Mouse (Mus musculus): ENCODE results near the gene Dnah12. TPM values are rescaled to one million over a fixed set of nuclear protein-coding genes. Genes with fewer than 3 reads are reported as not detected.

Gene Dnah12
- polyA plus RNA-seq, 1 experiment, result not detected

- no peak for TF ChIP-seq TCF12 (IDR thresholded peaks at IDR 0.05; ENCODE audit: insufficient read depth, poor library complexity, severe bottlenecking)
- no peak for TF ChIP-seq MYOG (IDR thresholded peaks at IDR 0.05; ENCODE audit: control insufficient read depth in 1 of 3, insufficient read depth in 1 of 3, insufficient read length in 2 of 3, low read depth in 2 of 3)
- TF ChIP-seq MAX (IDR thresholded peaks at IDR 0.05; ENCODE audit: low read depth), result no peak
- TF ChIP-seq USF1 (IDR thresholded peaks at IDR 0.05; ENCODE audit: low read depth), result no peak
- no peak for TF ChIP-seq POLR2A (IDR thresholded peaks at IDR 0.05; ENCODE audit: insufficient read length, low read depth)
- no peak for TF ChIP-seq REST (IDR thresholded peaks at IDR 0.05; ENCODE audit: insufficient read depth, insufficient read length)
- TF ChIP-seq CEBPB (IDR thresholded peaks at IDR 0.05; ENCODE audit: insufficient read depth, poor library complexity, severe bottlenecking), result no peak
- TF ChIP-seq SRF (IDR thresholded peaks at IDR 0.05; ENCODE audit: control insufficient read depth, insufficient read length, low read depth), result no peak
- no peak for TF ChIP-seq E2F4 (IDR thresholded peaks at IDR 0.05; ENCODE audit: insufficient read depth)
- TF ChIP-seq MYOD1 (IDR thresholded peaks at IDR 0.05; ENCODE audit: control insufficient read depth in 1 of 3, insufficient read length in 2 of 3, low read depth in 2 of 3), result no peak
- TF ChIP-seq POLR2AphosphoS2 (IDR thresholded peaks at IDR 0.05; ENCODE audit: insufficient read length, low read depth), result no peak
- TF ChIP-seq TCF3 (IDR thresholded peaks at IDR 0.05; ENCODE audit: insufficient read length, low read depth), result no peak
- Histone ChIP-seq H3K79me2 (ENCODE audit: control insufficient read depth, insufficient read depth) (no peaks in the 10 kb centered on the region), H3K4me3 (no peak overlapping the region), H3K27me3 (ENCODE audit: control insufficient read depth, insufficient read depth, insufficient read length) (no peaks in the 10 kb centered on the region), H3K36me3 (ENCODE audit: control insufficient read depth, insufficient read depth) (no peaks in the 10 kb centered on the region), H3K4me2 (ENCODE audit: low read depth) (no peak overlapping the region), H3ac (ENCODE audit: control insufficient read depth, insufficient read length) (no peak overlapping the region)
Observed at GRCm38 (mm10) chr14:26867356-26867755, 174.3 kb downstream of the Dnah12 start.

GRCm38 (mm10) chr14:26868299-26868698 lies 175.2 kb downstream of the Dnah12 start:
- Histone ChIP-seq H3K79me2 (ENCODE audit: control insufficient read depth, insufficient read depth) (no peaks in the 10 kb centered on the region), H3K27me3 (ENCODE audit: control insufficient read depth, insufficient read depth, insufficient read length) (no peaks in the 10 kb centered on the region), H3ac (ENCODE audit: control insufficient read depth, insufficient read length) (no peak overlapping the region), H3K4me3 (no peak overlapping the region), H3K4me2 (ENCODE audit: low read depth) (no peak overlapping the region), H3K36me3 (ENCODE audit: control insufficient read depth, insufficient read depth) (no peaks in the 10 kb centered on the region)
- TF ChIP-seq MYOG (IDR thresholded peaks at IDR 0.05; ENCODE audit: control insufficient read depth in 1 of 3, insufficient read depth in 1 of 3, insufficient read length in 2 of 3, low read depth in 2 of 3) (no peak), CEBPB (IDR thresholded peaks at IDR 0.05; ENCODE audit: insufficient read depth, poor library complexity, severe bottlenecking) (no peak), MYOD1 (IDR thresholded peaks at IDR 0.05; ENCODE audit: control insufficient read depth in 1 of 3, insufficient read length in 2 of 3, low read depth in 2 of 3) (no peak), SRF (IDR thresholded peaks at IDR 0.05; ENCODE audit: control insufficient read depth, insufficient read length, low read depth) (no peak), TCF3 (IDR thresholded peaks at IDR 0.05; ENCODE audit: insufficient read length, low read depth) (no peak), E2F4 (IDR thresholded peaks at IDR 0.05; ENCODE audit: insufficient read depth) (no peak), POLR2A (IDR thresholded peaks at IDR 0.05; ENCODE audit: insufficient read length, low read depth) (no peak), MAX (IDR thresholded peaks at IDR 0.05; ENCODE audit: low read depth) (no peak), USF1 (IDR thresholded peaks at IDR 0.05; ENCODE audit: low read depth) (no peak), REST (IDR thresholded peaks at IDR 0.05; ENCODE audit: insufficient read depth, insufficient read length) (no peak), TCF12 (IDR thresholded peaks at IDR 0.05; ENCODE audit: insufficient read depth, poor library complexity, severe bottlenecking) (no peak)

DNA sequence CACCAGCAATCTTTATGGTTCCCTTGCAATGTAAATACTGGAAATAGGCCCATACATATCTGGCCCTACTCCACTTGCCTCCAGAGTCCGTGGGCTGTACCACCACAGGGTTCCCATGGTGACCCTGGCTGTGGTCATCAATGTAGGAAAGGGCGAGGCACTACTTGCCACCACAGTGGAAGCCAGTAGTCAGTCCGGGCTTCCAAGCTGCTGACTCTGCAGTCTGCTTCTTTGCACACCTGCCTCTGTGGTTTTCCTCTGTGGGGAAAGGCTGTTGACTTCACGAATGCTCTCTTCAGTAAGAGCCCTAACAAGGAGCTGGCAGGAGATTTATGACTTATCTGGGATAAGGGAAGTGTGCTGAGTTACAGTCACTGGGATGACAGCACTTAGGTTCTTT lies 185.7 kb downstream of the Dnah12 start:
- TF ChIP-seq USF1 (IDR thresholded peaks at IDR 0.05; ENCODE audit: low read depth), result no peak
- TF ChIP-seq POLR2AphosphoS2 (IDR thresholded peaks at IDR 0.05; ENCODE audit: insufficient read length, low read depth), result no peak
- TF ChIP-seq MYOD1 (IDR thresholded peaks at IDR 0.05; ENCODE audit: control insufficient read depth in 1 of 3, insufficient read length in 2 of 3, low read depth in 2 of 3), result peak in 2 of 3 experiments; percentile 20 to 62
- no peak for TF ChIP-seq CEBPB (IDR thresholded peaks at IDR 0.05; ENCODE audit: insufficient read depth, poor library complexity, severe bottlenecking)
- peak in 1 of 3 experiments; percentile 65 for TF ChIP-seq MYOG (IDR thresholded peaks at IDR 0.05; ENCODE audit: control insufficient read depth in 1 of 3, insufficient read depth in 1 of 3, insufficient read length in 2 of 3, low read depth in 2 of 3)
- no peak for TF ChIP-seq POLR2A (IDR thresholded peaks at IDR 0.05; ENCODE audit: insufficient read length, low read depth)
- Histone ChIP-seq H3K36me3 (ENCODE audit: control insufficient read depth, insufficient read depth) (no peaks in the 10 kb centered on the region), H3K4me3 (no peak overlapping the region), H3K4me2 (ENCODE audit: low read depth) (peak overlapping the region; percentile 18), H3K27me3 (ENCODE audit: control insufficient read depth, insufficient read depth, insufficient read length) (peaks cover 13% of the 10 kb centered on the region), H3K79me2 (ENCODE audit: control insufficient read depth, insufficient read depth) (no peaks in the 10 kb centered on the region), H3ac (ENCODE audit: control insufficient read depth, insufficient read length) (no peak overlapping the region)

DNA sequence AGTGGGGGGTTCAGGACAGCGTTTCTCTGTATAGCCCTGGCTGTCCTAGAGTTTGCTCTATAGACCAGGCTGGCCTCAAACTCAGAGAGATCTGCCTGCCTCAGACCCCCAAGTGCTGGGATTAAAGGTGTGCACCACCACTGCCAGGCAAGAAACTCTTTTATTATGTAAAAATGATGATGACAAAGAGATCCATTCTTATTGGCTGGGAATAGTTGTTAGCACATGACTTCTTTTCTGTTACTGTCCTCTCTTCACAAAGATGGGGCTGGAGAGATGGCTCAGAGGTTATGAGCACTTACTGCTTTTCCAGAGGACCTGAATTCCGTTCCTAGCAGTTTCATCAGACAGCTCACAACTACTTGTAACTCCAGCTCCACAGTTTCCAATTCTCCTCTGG lies 186.9 kb downstream of the Dnah12 start:
- no peaks in the 10 kb centered on the region for H3K79me2 ChIP-seq (ENCODE audit: control insufficient read depth, insufficient read depth)
- no peaks in the 10 kb centered on the region for H3K36me3 ChIP-seq (ENCODE audit: control insufficient read depth, insufficient read depth)
- no peak for TF ChIP-seq POLR2A (IDR thresholded peaks at IDR 0.05; ENCODE audit: insufficient read length, low read depth)
- no peak for TF ChIP-seq POLR2AphosphoS2 (IDR thresholded peaks at IDR 0.05; ENCODE audit: insufficient read length, low read depth)
- no peak for TF ChIP-seq MYOD1 (IDR thresholded peaks at IDR 0.05; ENCODE audit: control insufficient read depth in 1 of 3, insufficient read length in 2 of 3, low read depth in 2 of 3)
- TF ChIP-seq SRF (IDR thresholded peaks at IDR 0.05; ENCODE audit: control insufficient read depth, insufficient read length, low read depth), result no peak
- TF ChIP-seq USF1 (IDR thresholded peaks at IDR 0.05; ENCODE audit: low read depth), result no peak
- TF ChIP-seq E2F4 (IDR thresholded peaks at IDR 0.05; ENCODE audit: insufficient read depth), result no peak
- TF ChIP-seq CEBPB (IDR thresholded peaks at IDR 0.05; ENCODE audit: insufficient read depth, poor library complexity, severe bottlenecking), result no peak
- TF ChIP-seq TCF3 (IDR thresholded peaks at IDR 0.05; ENCODE audit: insufficient read length, low read depth), result no peak
- no peak for TF ChIP-seq TCF12 (IDR thresholded peaks at IDR 0.05; ENCODE audit: insufficient read depth, poor library complexity, severe bottlenecking)
- TF ChIP-seq MYOG (IDR thresholded peaks at IDR 0.05; ENCODE audit: control insufficient read depth in 1 of 3, insufficient read depth in 1 of 3, insufficient read length in 2 of 3, low read depth in 2 of 3), result no peak
- TF ChIP-seq REST (IDR thresholded peaks at IDR 0.05; ENCODE audit: insufficient read depth, insufficient read length), result no peak
- TF ChIP-seq MAX (IDR thresholded peaks at IDR 0.05; ENCODE audit: low read depth), result no peak

More for the DNA sequence above, 186.9 kb downstream of the Dnah12 start:
- no peak overlapping the region for H3K4me3 ChIP-seq
- no peak overlapping the region for H3ac ChIP-seq (ENCODE audit: control insufficient read depth, insufficient read length)
- H3K27me3 ChIP-seq (ENCODE audit: control insufficient read depth, insufficient read depth, insufficient read length), result peaks cover 13% of the 10 kb centered on the region
- H3K4me2 ChIP-seq (ENCODE audit: low read depth), result no peak overlapping the region

All from myocyte (in vitro differentiated cells).